ENCODE assay signal across 13 mouse cellular contexts in the genomic region with DNA sequence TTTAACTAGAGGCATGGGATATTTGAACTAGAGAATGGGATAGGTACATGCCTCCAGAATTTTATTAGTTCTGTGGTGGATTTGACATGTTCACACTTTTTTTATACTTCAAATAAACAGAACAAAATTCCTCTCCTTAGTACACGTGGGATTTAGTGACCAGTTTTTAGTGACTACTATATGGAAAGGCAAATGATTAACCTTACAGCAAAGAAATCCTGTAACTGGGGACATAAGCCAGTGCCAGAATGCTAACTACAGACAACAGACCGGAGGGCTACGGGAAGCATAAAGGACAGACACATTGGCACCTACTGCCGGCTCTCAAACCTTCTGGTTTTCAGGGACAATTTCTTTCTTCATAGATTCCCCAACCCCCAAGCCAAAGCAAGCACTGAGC.
"Had no signal": no experiment of that assay in that cellular context is flagged by ENCODE, and none has a peak within 500 bp of the region (broad histone marks: within the 10 kb centered on the region; RNA-seq: fewer than 3 reads in every experiment).

No protein-coding gene starts in this region.

- H3K27ac ChIP-seq: hindbrain, postnatal 0 days; limb, embryonic 13.5 days; midbrain, embryonic 10.5 days; neural tube, embryonic 12.5 days had no signal

- H3K9me3 ChIP-seq: limb, embryonic 13.5 days; midbrain, embryonic 10.5 days; neural tube, embryonic 12.5 days had no signal

- H3K9ac ChIP-seq: limb, embryonic 13.5 days; neural tube, embryonic 12.5 days had no signal

- H3K4me1 ChIP-seq: midbrain, embryonic 10.5 days; neural tube, embryonic 12.5 days had no signal

- H3K27me3 ChIP-seq: limb, embryonic 13.5 days; neural tube, embryonic 12.5 days had no signal

- H3K4me3 ChIP-seq: limb, embryonic 13.5 days; midbrain, embryonic 10.5 days; myocyte; neural tube, embryonic 12.5 days had no signal

- H3K4me2 ChIP-seq: limb, embryonic 13.5 days; neural tube, embryonic 12.5 days had no signal

- H3K36me3 ChIP-seq: limb, embryonic 13.5 days; midbrain, embryonic 10.5 days; neural tube, embryonic 12.5 days had no signal

- DNase-seq: kidney, adult 8-10 months; kidney, postnatal 14 days; left cerebral cortex, postnatal 4 days; lung, adult 2 months; lung, postnatal 36 days; midbrain, embryonic 14.5 days; thymus, postnatal 36 days had no signal

- ATAC-seq: hindbrain, postnatal 0 days; lung, postnatal 0 days had no signal
